Mouse (Mus musculus) C2C12 (cell line): Measurements from ENCODE around the gene Spata31d1b.
"Not testable (repeated sequence)": the region's sequence is repeated elsewhere in the genome, so short reads cannot be mapped to it uniquely, and the experiment has no call there.

Source experiments
- CEBPB ChIP-seq: IDR thresholded peaks from one replicate; pipeline ENCODE4 v1.6.1; 2011; ENCODE audit warnings: low read depth, mild to moderate bottlenecking, control low read depth, moderate library complexity
- MYOD1 ChIP-seq: IDR thresholded peaks from one replicate; pipeline ENCODE4 v1.6.1; 2011; ENCODE audit warnings: low read depth; ENCODE audit not compliant: control insufficient read depth, insufficient read length

- not testable (repeated sequence) for TF ChIP-seq MYOD1, CEBPB
Measured at GRCm38 (mm10) chr13:59734347-59734746, 22.3 kb downstream of the Spata31d1b start.
